Comparison of ENCODE assay signal across 9 mouse cellular contexts in genomic region chr5:125368568-125368967, GRCm38 (mm10). TPM values are rescaled to one million over a fixed set of nuclear protein-coding genes. Genes with fewer than 3 reads are reported as not detected.
A peak's percentile ranks its signal among the peaks of the same experiment; 100 is the strongest.
DNase-seq lines count a peak whose midpoint lies in the region; ATAC-seq and TF ChIP-seq lines count a peak whose summit lies in the region.
"Had no signal": no experiment of that assay in that cellular context is flagged by ENCODE, and none has a peak within 500 bp of the region (broad histone marks: within the 10 kb centered on the region; RNA-seq: fewer than 3 reads in every experiment).

No protein-coding gene starts in this region.

- no peaks in the 10 kb centered on the region for H3K27me3 ChIP-seq in midbrain, embryonic 10.5 days (ENCODE audit: low read depth, poor library complexity, severe bottlenecking)
- no peaks in the 10 kb centered on the region for H3K27me3 ChIP-seq in midbrain, embryonic 15.5 days (replicated peaks)
- H3K27me3 ChIP-seq in forebrain, embryonic 14.5 days (replicated peaks; ENCODE audit: control insufficient read depth, insufficient read depth, low read length), result no peaks in the 10 kb centered on the region
- H3K27me3 ChIP-seq: liver, embryonic 15.5 days had no signal

- H3K9ac ChIP-seq in midbrain, embryonic 15.5 days, result no peak overlapping the region
- no peak overlapping the region for H3K9ac ChIP-seq in forebrain, embryonic 14.5 days (ENCODE audit: low read length)
- H3K9ac ChIP-seq: liver, embryonic 15.5 days had no signal

- no peak for TF ChIP-seq POLR2A in brain, embryonic 14.5 days (IDR thresholded peaks at IDR 0.05; ENCODE audit: borderline replicate concordance, extremely low read depth, insufficient read depth, insufficient read length, poor library complexity, severe bottlenecking)

- H3K36me3 ChIP-seq in midbrain, embryonic 10.5 days, result no peaks in the 10 kb centered on the region
- no peaks in the 10 kb centered on the region for H3K36me3 ChIP-seq in midbrain, embryonic 15.5 days (replicated peaks)
- H3K36me3 ChIP-seq in forebrain, embryonic 14.5 days (ENCODE audit: control insufficient read depth, insufficient read depth, low read length), result no peaks in the 10 kb centered on the region
- H3K36me3 ChIP-seq: liver, embryonic 15.5 days had no signal

- no peak overlapping the region for H3K4me2 ChIP-seq in midbrain, embryonic 15.5 days
- no peak overlapping the region for H3K4me2 ChIP-seq in forebrain, embryonic 14.5 days (ENCODE audit: low read length)
- H3K4me2 ChIP-seq: liver, embryonic 15.5 days had no signal

- DNase-seq in midbrain, embryonic 10.5 days (ENCODE audit: low spot score), result peak; percentile 58
- peak; percentile 84 for DNase-seq in brain, embryonic 14.5 days (ENCODE audit: low read depth)
- peak; percentile 83 for DNase-seq in forebrain, embryonic 14.5 days (ENCODE audit: low spot score)
- peak; percentile 87 for DNase-seq in induced T-regulatory cell, adult 2 months (ENCODE audit: low read depth)
- peak; percentile 68 to 70 for DNase-seq in left cerebral cortex, adult 2 months (ENCODE audit: extremely low spot score in 1 of 2, low spot score in 2 of 2)
- peak; percentile 58 to 75 for DNase-seq in spleen, postnatal 10 days (ENCODE audit: low spot score in 2 of 2)

- H3K27ac ChIP-seq in midbrain, embryonic 10.5 days (replicated peaks), result no peak overlapping the region
- H3K27ac ChIP-seq in midbrain, embryonic 15.5 days, result no peak overlapping the region
- H3K27ac ChIP-seq in forebrain, embryonic 14.5 days (ENCODE audit: low read depth, low read length), result no peak overlapping the region
- H3K27ac ChIP-seq in left cerebral cortex, adult 2 months, result no peak overlapping the region
- H3K27ac ChIP-seq: liver, embryonic 15.5 days had no signal

- H3K4me3 ChIP-seq in midbrain, embryonic 10.5 days, result no peak overlapping the region
- H3K4me3 ChIP-seq in midbrain, embryonic 15.5 days, result no peak overlapping the region
- no peak overlapping the region for H3K4me3 ChIP-seq in forebrain, embryonic 14.5 days (ENCODE audit: low read depth, low read length)
- no peak overlapping the region for H3K4me3 ChIP-seq in left cerebral cortex, adult 2 months
- H3K4me3 ChIP-seq: liver, embryonic 15.5 days had no signal

- no peak; the same call in 1 of the 2 replicates for ATAC-seq in midbrain, embryonic 15.5 days (replicated peaks)
- ATAC-seq in forebrain, embryonic 14.5 days, result peak; percentile 23; the same call in 1 of the 2 replicates
- peak; percentile 95 for ATAC-seq in megakaryocyte progenitor cell, adult 5-6 weeks (replicated peaks; ENCODE audit: poor library complexity)

- H3K9me3 ChIP-seq in midbrain, embryonic 10.5 days (replicated peaks), result no peaks in the 10 kb centered on the region
- no peaks in the 10 kb centered on the region for H3K9me3 ChIP-seq in midbrain, embryonic 15.5 days
- no peaks in the 10 kb centered on the region for H3K9me3 ChIP-seq in forebrain, embryonic 14.5 days (replicated peaks; ENCODE audit: control insufficient read depth, low read length)
- H3K9me3 ChIP-seq: liver, embryonic 15.5 days had no signal

- WGBS in midbrain, embryonic 10.5 days, result 1% methylated on average over 4 of the region's 4 CpGs
- WGBS in midbrain, embryonic 15.5 days, result 5% methylated on average over 4 of the region's 4 CpGs
- WGBS in forebrain, embryonic 14.5 days, result 2% methylated on average over 4 of the region's 4 CpGs

- intact Hi-C loops in left cerebral cortex, adult 2 months (cut with DNase I), result loop anchor here (2.0 to 10.0 kb wide), 3 partner anchors 90 to 461 kb away; partner anchors contain the start of gene Ncor2

- TF ChIP-seq CTCF in brain, embryonic 14.5 days (IDR thresholded peaks at IDR 0.05; ENCODE audit: borderline replicate concordance, extremely low read depth, insufficient read depth, insufficient read length), result peak; percentile 71; the same call in 1 of the 2 replicates
- TF ChIP-seq CTCF in left cerebral cortex, adult 2 months (IDR thresholded peaks at IDR 0.05), result peak; percentile 67

- no peaks in the 10 kb centered on the region for H3K4me1 ChIP-seq in midbrain, embryonic 10.5 days
- no peaks in the 10 kb centered on the region for H3K4me1 ChIP-seq in midbrain, embryonic 15.5 days
- no peaks in the 10 kb centered on the region for H3K4me1 ChIP-seq in forebrain, embryonic 14.5 days (ENCODE audit: control insufficient read depth, insufficient read depth, low read length)
- H3K4me1 ChIP-seq: liver, embryonic 15.5 days had no signal

RNA-seq across cellular contexts. Expression of gene Gm10382, which starts 20.6 kb away (rescaled TPM):
- polyA plus RNA-seq in midbrain, embryonic 10.5 days (2016; fragmentation: Nextera tagmentation; extraction: Ambion mirVana), result 0.56 and 0.57 TPM in 2 replicates
- polyA plus RNA-seq in midbrain, embryonic 15.5 days (2015; fragmentation: Nextera tagmentation; extraction: Ambion mirVana), result 0.74 and 0.86 TPM in 2 replicates
- polyA plus RNA-seq in brain, embryonic 14.5 days (2012; rRNA removed), result 0.34 and 0.58 TPM in 2 replicates
- 0.33 TPM in 1 of 2 replicates, not detected in the other for polyA plus RNA-seq in forebrain, embryonic 14.5 days (2014; fragmentation: Nextera tagmentation; extraction: Ambion mirVana)
- under 1 TPM; 0.28 to 0.48 TPM for total RNA-seq in left cerebral cortex, adult 2 months (2021)
- total RNA-seq in megakaryocyte progenitor cell, adult 5-6 weeks (2015), result not detected in 2 replicates
- total RNA-seq in megakaryocyte progenitor cell, adult 5-6 weeks (2017), result 0.91 and 1.3 TPM in 2 replicates

RNA-seq across cellular contexts. Expression of gene Ubc, which starts 21.4 kb away (rescaled TPM):
- 957 and 1,129 TPM in 2 replicates for polyA plus RNA-seq in midbrain, embryonic 10.5 days (2016; fragmentation: Nextera tagmentation; extraction: Ambion mirVana)
- 1,496 and 1,513 TPM in 2 replicates for polyA plus RNA-seq in midbrain, embryonic 15.5 days (2015; fragmentation: Nextera tagmentation; extraction: Ambion mirVana)
- 784 and 896 TPM in 2 replicates for polyA plus RNA-seq in brain, embryonic 14.5 days (2012; rRNA removed)
- 981 and 1,199 TPM in 2 replicates for polyA plus RNA-seq in forebrain, embryonic 14.5 days (2014; fragmentation: Nextera tagmentation; extraction: Ambion mirVana)
- total RNA-seq in left cerebral cortex, adult 2 months (2021), result 100 to 1,000 TPM; 846 to 851 TPM
- total RNA-seq in megakaryocyte progenitor cell, adult 5-6 weeks (2015), result 172 and 201 TPM in 2 replicates
- total RNA-seq in megakaryocyte progenitor cell, adult 5-6 weeks (2017), result 204 and 293 TPM in 2 replicates

RNA-seq across cellular contexts. Expression of gene Scarb1, which starts 27.7 kb away (rescaled TPM):
- 48.1 and 52.3 TPM in 2 replicates for polyA plus RNA-seq in midbrain, embryonic 10.5 days (2016; fragmentation: Nextera tagmentation; extraction: Ambion mirVana)
- 40.3 and 45.9 TPM in 2 replicates for polyA plus RNA-seq in midbrain, embryonic 15.5 days (2015; fragmentation: Nextera tagmentation; extraction: Ambion mirVana)
- 43.1 and 45.0 TPM in 2 replicates for polyA plus RNA-seq in brain, embryonic 14.5 days (2012; rRNA removed)
- polyA plus RNA-seq in forebrain, embryonic 14.5 days (2014; fragmentation: Nextera tagmentation; extraction: Ambion mirVana), result 17.6 and 21.7 TPM in 2 replicates
- total RNA-seq in left cerebral cortex, adult 2 months (2021), result 10 to 100 TPM; 24.4 to 29.6 TPM
- total RNA-seq in megakaryocyte progenitor cell, adult 5-6 weeks (2015), result 58.9 and 60.4 TPM in 2 replicates
- 52.3 and 59.6 TPM in 2 replicates for total RNA-seq in megakaryocyte progenitor cell, adult 5-6 weeks (2017)
